Mouse (Mus musculus): ENCODE results near the gene Coa5.

DNA sequence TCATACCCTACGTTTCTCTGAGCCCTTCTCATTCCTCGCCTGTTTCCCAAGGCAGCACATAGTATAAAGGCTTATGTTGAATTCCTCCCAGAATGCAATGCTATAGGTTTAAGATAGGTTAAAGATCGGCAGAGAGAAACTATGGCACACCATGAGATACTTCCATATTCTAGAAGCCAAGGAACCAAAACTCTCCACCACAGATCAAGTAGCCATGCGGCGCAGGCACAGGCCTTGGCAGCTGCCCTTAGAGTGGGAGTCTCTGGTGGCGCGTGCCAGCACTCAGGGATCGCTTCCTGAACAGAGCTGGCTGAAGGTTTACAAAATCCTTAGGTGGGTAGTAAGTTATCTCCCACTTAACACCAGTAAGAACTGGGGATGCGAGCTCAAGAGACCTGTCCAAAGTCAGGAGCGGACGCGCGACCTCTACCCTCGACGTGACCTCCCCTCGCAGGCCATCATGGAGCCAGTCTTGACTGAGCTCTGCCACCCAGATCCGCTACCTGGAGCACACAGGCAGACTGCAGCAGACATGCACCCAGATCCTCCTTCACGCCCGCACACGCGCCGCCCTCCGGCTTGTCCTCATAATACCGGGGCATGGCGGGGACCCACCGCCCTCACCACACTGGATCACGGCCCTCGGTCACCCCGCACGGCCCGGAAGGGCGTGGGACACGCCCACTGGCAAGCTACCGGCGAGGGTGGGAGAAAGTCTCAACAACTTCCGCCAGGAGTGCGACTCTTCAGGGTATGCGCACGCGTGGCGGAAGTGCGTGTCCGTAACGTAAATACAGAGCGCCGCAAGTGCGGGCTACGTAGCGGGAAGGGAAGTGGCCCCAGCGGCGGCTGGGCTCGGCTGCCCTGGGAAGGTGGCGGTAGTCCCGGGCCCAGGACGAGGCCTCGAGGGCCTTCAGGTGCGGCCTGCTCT lies at the start of gene Coa5, which contains the start of gene Unc50:
- TF ChIP-seq CTCF (IDR thresholded peaks at IDR 0.05; ENCODE audit: extremely low read depth, insufficient read length, insufficient replicate concordance, low read depth, low read length) (no peak), POLR2A (IDR thresholded peaks at IDR 0.05; ENCODE audit: low read depth, low read length) (peak; percentile 92; the same call in 1 of the 2 replicates)

Measured in small intestine, adult 2 months (tissue).